Mouse (Mus musculus) heart, adult 2 months (tissue): ENCODE measurements around the gene Ccdc162.

ENCODE experiments used
- CTCF ChIP-seq: fragments of 200-600 bp; IDR thresholded peaks from 2 replicates; pipeline ENCODE4 v1.8.1; 2022; ENCODE audit warnings: antibody characterized with exemption, mild to moderate bottlenecking, moderate library complexity
- EP300 ChIP-seq: fragments of 200-500 bp; IDR thresholded peaks from 2 replicates; pipeline ENCODE4 v1.6.1; 2011; ENCODE audit warnings: low read depth, low read length, control low read depth; ENCODE audit not compliant: insufficient read depth
- POLR2A ChIP-seq: fragments of 200-500 bp; IDR thresholded peaks from 2 replicates; pipeline ENCODE4 v1.6.1; 2011; ENCODE audit warnings: mild to moderate bottlenecking, low read depth, low read length, control low read depth; ENCODE audit not compliant: insufficient read depth

GRCm38 (mm10) chr10:41665498-41665897 lies 50.9 kb downstream of the Ccdc162 start:
- TF ChIP-seq CTCF (no peak), POLR2A (no peak), EP300 (no peak)
